In the genomic region with DNA sequence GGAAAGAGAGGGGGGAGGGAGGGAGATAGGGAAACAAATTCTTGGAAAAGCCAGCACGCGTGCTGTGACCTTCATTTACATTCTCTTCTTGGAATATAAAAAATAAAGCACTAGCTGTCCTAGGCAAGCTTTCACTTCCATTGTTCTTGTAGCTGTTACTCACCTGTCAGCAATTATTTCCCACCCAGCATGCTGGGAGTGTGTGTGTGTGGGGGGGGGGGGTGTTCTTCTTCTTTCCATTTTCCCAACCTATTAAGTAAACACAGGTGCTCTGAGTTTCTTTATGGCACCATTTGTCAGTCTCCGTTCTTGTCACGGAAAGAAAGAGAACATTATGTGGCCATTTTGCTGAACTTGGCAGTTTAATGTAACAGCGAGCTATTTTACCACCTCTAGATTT, we compare ENCODE assay signal across 21 mouse cellular contexts.
DNase-seq lines count a peak whose midpoint lies in the region; ATAC-seq and TF ChIP-seq lines count a peak whose summit lies in the region.
"Had no signal": no experiment of that assay in that cellular context is flagged by ENCODE, and none has a peak within 500 bp of the region (broad histone marks: within the 10 kb centered on the region; RNA-seq: fewer than 3 reads in every experiment).

No protein-coding gene starts in this region.

- TF ChIP-seq CTCF in lung, postnatal 0 days (IDR thresholded peaks at IDR 0.05), result no peak
- TF ChIP-seq CTCF in lung, adult 2 months (IDR thresholded peaks at IDR 0.05; ENCODE audit: insufficient read depth, low read length), result no peak

- peaks cover 4% of the 10 kb centered on the region; the same call in 1 of the 2 replicates for H3K9me3 ChIP-seq in lung, postnatal 0 days (ENCODE audit: low read length)
- H3K9me3 ChIP-seq in intestine, embryonic 16.5 days (ENCODE audit: control insufficient read depth, low read length), result no peaks in the 10 kb centered on the region
- H3K9me3 ChIP-seq in stomach, embryonic 15.5 days, result no peaks in the 10 kb centered on the region
- H3K9me3 ChIP-seq: forebrain, embryonic 15.5 days had no signal

- H3K36me3 ChIP-seq in lung, postnatal 0 days (ENCODE audit: insufficient read depth, low read length), result no peaks in the 10 kb centered on the region
- no peaks in the 10 kb centered on the region for H3K36me3 ChIP-seq in intestine, embryonic 16.5 days (ENCODE audit: control insufficient read depth, insufficient read depth, low read length)
- H3K36me3 ChIP-seq in stomach, embryonic 15.5 days, result no peaks in the 10 kb centered on the region
- H3K36me3 ChIP-seq: forebrain, embryonic 15.5 days; heart, embryonic 12.5 days had no signal

- WGBS in lung, postnatal 0 days, result 55% methylated on average over 5 of the region's 5 CpGs
- WGBS in lung, adult 2 months, result 69% methylated on average over 5 of the region's 5 CpGs
- 50% methylated on average over 5 of the region's 5 CpGs for WGBS in intestine, embryonic 16.5 days
- 36% methylated on average over 5 of the region's 5 CpGs for WGBS in stomach, embryonic 15.5 days

- no peak overlapping the region for H3K27ac ChIP-seq in lung, postnatal 0 days (ENCODE audit: low read length)
- H3K27ac ChIP-seq in intestine, embryonic 16.5 days (ENCODE audit: low read length), result no peak overlapping the region
- peak overlapping the region; percentile 46 for H3K27ac ChIP-seq in stomach, embryonic 15.5 days
- H3K27ac ChIP-seq: layer of hippocampus, adult 2 months; liver, embryonic 14.5 days; macrophage had no signal

- no peak for TF ChIP-seq POLR2A in lung, adult 2 months (IDR thresholded peaks at IDR 0.05; ENCODE audit: borderline replicate concordance, extremely low read depth, low read depth, low read length)

- peaks cover 2% of the 10 kb centered on the region; the same call in 1 of the 2 replicates for H3K4me1 ChIP-seq in lung, postnatal 0 days (ENCODE audit: insufficient read depth, low read depth, low read length)
- H3K4me1 ChIP-seq in lung, adult 2 months (ENCODE audit: control insufficient read depth, insufficient read depth, low read length), result peaks cover 9% of the 10 kb centered on the region
- peaks cover 10% of the 10 kb centered on the region for H3K4me1 ChIP-seq in intestine, embryonic 16.5 days (ENCODE audit: control insufficient read depth, insufficient read depth, low read length)
- 0 out of 2 replicates have a peak, but pooled peaks cover 13% of the 10 kb centered on the region for H3K4me1 ChIP-seq in stomach, embryonic 15.5 days

- no peak for ATAC-seq in lung, postnatal 0 days
- ATAC-seq in intestine, embryonic 16.5 days, result peak; percentile 51; the same call in 1 of the 2 replicates
- no peak for ATAC-seq in stomach, embryonic 15.5 days (ENCODE audit: insufficient read depth, low FRiP score, low read depth)
- ATAC-seq: forebrain, embryonic 15.5 days; midbrain, embryonic 16.5 days had no signal

- no peaks in the 10 kb centered on the region for H3K27me3 ChIP-seq in lung, postnatal 0 days (replicated peaks; ENCODE audit: insufficient read depth, low read length)
- H3K27me3 ChIP-seq in intestine, embryonic 16.5 days (replicated peaks; ENCODE audit: control insufficient read depth, insufficient read depth, low read length), result no peaks in the 10 kb centered on the region
- H3K27me3 ChIP-seq in stomach, embryonic 15.5 days (replicated peaks), result no peaks in the 10 kb centered on the region
- H3K27me3 ChIP-seq: forebrain, embryonic 15.5 days; heart, embryonic 12.5 days had no signal

- H3K4me2 ChIP-seq in lung, postnatal 0 days (replicated peaks; ENCODE audit: low read depth, low read length), result no peak overlapping the region
- no peak overlapping the region for H3K4me2 ChIP-seq in intestine, embryonic 16.5 days (ENCODE audit: low read depth, low read length)
- H3K4me2 ChIP-seq in stomach, embryonic 15.5 days, result no peak overlapping the region
- H3K4me2 ChIP-seq: forebrain, embryonic 15.5 days; heart, embryonic 12.5 days had no signal

- DNase-seq in lung, postnatal 0 days (ENCODE audit: low spot score), result peak; percentile 11
- no peak for DNase-seq in lung, adult 2 months
- no peak for DNase-seq in Muller cell, postnatal 12 days (ENCODE audit: inconsistent ontology term)
- no peak for DNase-seq in B cell, adult 2 months
- no peak for DNase-seq in neural tube, embryonic 10.5 days (ENCODE audit: extremely low spot score, low spot score)
- DNase-seq: adrenal gland, postnatal 25 days; cerebellum, adult 11-12 months; cerebellum, postnatal 14 days; gastrocnemius, postnatal 10 days; heart, postnatal 10 days; kidney, postnatal 25 days; thymus, postnatal 14 days had no signal

- H3K9ac ChIP-seq in lung, postnatal 0 days (replicated peaks; ENCODE audit: low read depth), result no peak overlapping the region
- H3K9ac ChIP-seq in intestine, embryonic 16.5 days (ENCODE audit: low read depth, low read length), result no peak overlapping the region
- no peak overlapping the region for H3K9ac ChIP-seq in stomach, embryonic 15.5 days
- H3K9ac ChIP-seq: forebrain, embryonic 15.5 days; heart, embryonic 12.5 days; liver, embryonic 14.5 days had no signal

- TF ChIP-seq EP300 in lung, postnatal 0 days (IDR thresholded peaks at IDR 0.05), result no peak

- no peak overlapping the region for H3K4me3 ChIP-seq in lung, postnatal 0 days (ENCODE audit: low read depth, low read length)
- no peak overlapping the region for H3K4me3 ChIP-seq in lung, adult 2 months (replicated peaks; ENCODE audit: extremely low read depth, low read depth, low read length)
- no peak overlapping the region for H3K4me3 ChIP-seq in intestine, embryonic 16.5 days (ENCODE audit: low read length)
- no peak overlapping the region for H3K4me3 ChIP-seq in stomach, embryonic 15.5 days (replicated peaks)
- H3K4me3 ChIP-seq: forebrain, embryonic 15.5 days; heart, embryonic 12.5 days; layer of hippocampus, adult 2 months; myocyte had no signal
